ENCODE assay signal across 8 mouse cellular contexts in the genomic region with DNA sequence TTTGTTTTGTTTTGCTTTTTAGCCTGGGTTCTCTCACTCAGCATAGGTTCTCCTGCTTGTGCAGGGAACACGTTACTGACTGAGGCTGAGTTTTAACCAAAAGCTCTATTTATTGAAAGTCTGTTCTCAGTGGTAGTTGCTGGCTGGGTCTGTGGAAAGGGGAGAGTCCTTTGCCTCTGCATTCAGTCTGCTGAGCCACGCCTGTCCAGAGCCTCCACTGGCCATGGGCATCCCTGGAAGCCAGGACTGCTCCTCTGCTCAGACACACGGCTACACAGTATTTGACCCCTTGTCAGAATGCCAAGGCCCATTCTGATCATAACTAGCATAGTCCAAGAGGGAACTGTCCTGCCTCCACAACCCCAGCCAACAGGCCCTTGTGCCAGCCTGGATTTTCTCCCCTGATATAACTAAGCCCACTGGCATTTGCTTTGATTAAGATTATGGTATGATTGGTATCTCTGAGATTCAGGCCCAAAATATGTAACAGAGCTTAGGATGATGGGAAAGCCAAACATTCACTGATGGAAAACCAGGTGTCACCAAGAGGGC.
DNase-seq lines count a peak whose midpoint lies in the region; ATAC-seq and TF ChIP-seq lines count a peak whose summit lies in the region.

No protein-coding gene starts in this region.

- H3K4me3 ChIP-seq in limb, embryonic 14.5 days (replicated peaks; ENCODE audit: low read length) = no peak overlapping the region
- H3K4me3 ChIP-seq in limb, embryonic 10.5 days = no peak overlapping the region
- H3K4me3 ChIP-seq in hindbrain, embryonic 11.5 days (ENCODE audit: low read depth, low read length) = no peak overlapping the region

- no peak for DNase-seq in limb, embryonic 14.5 days (ENCODE audit: low spot score)
- DNase-seq in limb, embryonic 10.5 days (ENCODE audit: low spot score) = no peak
- peak; percentile 39 for DNase-seq in fibroblast of lung, adult 2 months (ENCODE audit: low read depth)
- DNase-seq in kidney, postnatal 10 days = peak; percentile 49
- peak; percentile 35 for DNase-seq in skeletal muscle tissue, adult 2 months (ENCODE audit: low read depth, low spot score)
- DNase-seq in T-cell, adult 2 months (ENCODE audit: low spot score) = no peak
- DNase-seq in hindbrain, embryonic 11.5 days (ENCODE audit: low spot score) = no peak
- DNase-seq in thymus, postnatal 4 days = no peak

- WGBS in limb, embryonic 14.5 days = 71% methylated on average over 3 of the region's 3 CpGs
- 79% methylated on average over 3 of the region's 3 CpGs for WGBS in limb, embryonic 10.5 days
- 85% methylated on average over 3 of the region's 3 CpGs for WGBS in hindbrain, embryonic 11.5 days

- H3K27ac ChIP-seq in limb, embryonic 14.5 days (replicated peaks; ENCODE audit: low read depth, low read length) = no peak overlapping the region
- no peak overlapping the region for H3K27ac ChIP-seq in limb, embryonic 10.5 days
- H3K27ac ChIP-seq in hindbrain, embryonic 11.5 days (ENCODE audit: low read depth, low read length) = no peak overlapping the region

- ATAC-seq in limb, embryonic 14.5 days (ENCODE audit: low FRiP score, low read depth) = no peak
- no peak for ATAC-seq in hindbrain, embryonic 11.5 days (ENCODE audit: low FRiP score)

- H3K36me3 ChIP-seq in limb, embryonic 14.5 days (ENCODE audit: control insufficient read depth, insufficient read depth, low read length) = no peaks in the 10 kb centered on the region
- no peaks in the 10 kb centered on the region for H3K36me3 ChIP-seq in limb, embryonic 10.5 days
- H3K36me3 ChIP-seq in hindbrain, embryonic 11.5 days (ENCODE audit: control insufficient read depth, insufficient read depth, low read length) = no peaks in the 10 kb centered on the region

- peak overlapping the region; percentile 21; the same call in 1 of the 2 replicates for H3K9ac ChIP-seq in limb, embryonic 14.5 days (ENCODE audit: low read depth, low read length, severe bottlenecking)
- H3K9ac ChIP-seq in hindbrain, embryonic 11.5 days (ENCODE audit: low read depth, low read length) = no peak overlapping the region

- H3K27me3 ChIP-seq in limb, embryonic 14.5 days (ENCODE audit: control insufficient read depth, insufficient read depth, low read length) = no peaks in the 10 kb centered on the region
- no peaks in the 10 kb centered on the region for H3K27me3 ChIP-seq in limb, embryonic 10.5 days (ENCODE audit: low read depth, poor library complexity, severe bottlenecking)
- H3K27me3 ChIP-seq in hindbrain, embryonic 11.5 days (ENCODE audit: control insufficient read depth, insufficient read depth, low read length) = no peaks in the 10 kb centered on the region

- H3K4me2 ChIP-seq in limb, embryonic 14.5 days (replicated peaks; ENCODE audit: low read depth, low read length, severe bottlenecking) = no peak overlapping the region
- no peak overlapping the region for H3K4me2 ChIP-seq in hindbrain, embryonic 11.5 days (replicated peaks; ENCODE audit: low read depth, low read length)

- peaks cover 5% of the 10 kb centered on the region; the same call in 1 of the 2 replicates for H3K4me1 ChIP-seq in limb, embryonic 14.5 days (ENCODE audit: control insufficient read depth, insufficient read depth, low read length)
- H3K4me1 ChIP-seq in limb, embryonic 10.5 days = peaks cover 7% of the 10 kb centered on the region
- H3K4me1 ChIP-seq in hindbrain, embryonic 11.5 days (replicated peaks; ENCODE audit: control insufficient read depth, insufficient read depth, low read length) = no peaks in the 10 kb centered on the region

- no peaks in the 10 kb centered on the region for H3K9me3 ChIP-seq in limb, embryonic 14.5 days (ENCODE audit: control insufficient read depth, low read length)
- H3K9me3 ChIP-seq in limb, embryonic 10.5 days (replicated peaks) = no peaks in the 10 kb centered on the region
- no peaks in the 10 kb centered on the region for H3K9me3 ChIP-seq in hindbrain, embryonic 11.5 days (ENCODE audit: control insufficient read depth, low read length)

- TF ChIP-seq POLR2A in limb, embryonic 14.5 days (IDR thresholded peaks at IDR 0.05; ENCODE audit: borderline replicate concordance, extremely low read depth, insufficient read depth, insufficient read length) = no peak

Comparison
In these comparisons a context has a peak if more than half of its experiments do, and no peak if none do; other contexts are left out.
1. DNase-seq: peak in fibroblast of lung, adult 2 months (single experiment), kidney, postnatal 10 days (single experiment) and skeletal muscle tissue, adult 2 months (single experiment); none in limb, embryonic 14.5 days (single experiment), limb, embryonic 10.5 days (single experiment), T-cell, adult 2 months (single experiment), hindbrain, embryonic 11.5 days (single experiment) and thymus, postnatal 4 days (single experiment).